Mouse (Mus musculus): ENCODE measurements around the gene Phpt1. TPM values are rescaled to one million over a fixed set of nuclear protein-coding genes. Genes with fewer than 3 reads are reported as not detected.
A peak's percentile ranks its signal among the peaks of the same experiment; 100 is the strongest.

The Phpt1 gene
- polyA plus RNA-seq, 2 experiments from 2014 or later, result 53.9 to 66.8 TPM

DNA sequence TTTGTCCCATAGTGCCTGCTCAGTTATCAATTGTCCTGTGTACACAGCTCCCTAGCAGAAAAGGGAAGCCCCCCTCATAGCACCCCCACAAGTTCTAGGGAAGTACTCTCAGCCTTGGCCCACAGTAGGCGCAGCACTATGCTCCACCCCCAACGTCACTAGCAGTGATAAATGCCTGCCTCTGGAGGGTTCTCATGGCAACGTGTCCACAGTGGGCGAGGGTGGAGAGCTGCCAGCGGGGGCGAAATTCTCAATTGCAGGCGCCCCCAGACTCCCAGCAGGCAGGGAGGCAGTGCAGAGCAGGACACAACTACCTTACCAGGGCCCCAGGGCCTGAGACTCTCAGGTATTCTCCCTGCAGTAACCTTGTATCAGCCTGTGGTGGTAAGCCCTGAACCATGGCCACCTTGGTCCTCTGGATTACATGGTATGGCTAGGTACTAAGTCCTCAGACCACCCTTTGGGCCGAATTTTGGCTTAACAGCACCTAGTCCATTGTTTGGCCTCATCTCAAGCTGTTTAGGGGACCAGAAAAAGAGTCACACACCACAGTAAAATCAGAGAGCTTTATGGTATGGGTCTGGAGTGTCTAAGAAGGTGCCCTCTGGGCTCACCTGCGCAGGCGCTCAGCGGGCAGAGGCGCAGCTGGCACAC lies 7.6 kb upstream of the Phpt1 start:
- no peak for ATAC-seq

DNA sequence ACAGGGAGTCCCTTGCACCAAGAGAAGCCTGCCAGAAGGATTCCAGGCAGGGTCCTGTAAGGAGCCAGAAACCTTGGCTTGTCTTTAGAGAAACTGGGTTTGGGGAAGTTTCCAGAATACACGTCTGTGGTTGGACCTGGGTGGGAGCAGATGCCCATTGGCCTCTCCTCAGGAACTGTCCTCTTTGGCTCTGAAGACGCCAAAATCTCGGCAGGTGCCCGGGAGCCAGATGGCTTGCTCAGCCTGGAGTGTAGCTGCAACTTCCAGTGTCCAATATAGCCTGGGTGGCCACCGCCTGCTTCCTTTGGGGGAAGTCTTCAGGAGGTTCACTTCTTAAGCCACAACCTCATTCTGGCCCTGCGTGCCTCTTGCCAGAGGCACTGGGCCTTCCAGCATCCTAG lies 6.9 kb upstream of the Phpt1 start:
- ATAC-seq, result no peak

DNA sequence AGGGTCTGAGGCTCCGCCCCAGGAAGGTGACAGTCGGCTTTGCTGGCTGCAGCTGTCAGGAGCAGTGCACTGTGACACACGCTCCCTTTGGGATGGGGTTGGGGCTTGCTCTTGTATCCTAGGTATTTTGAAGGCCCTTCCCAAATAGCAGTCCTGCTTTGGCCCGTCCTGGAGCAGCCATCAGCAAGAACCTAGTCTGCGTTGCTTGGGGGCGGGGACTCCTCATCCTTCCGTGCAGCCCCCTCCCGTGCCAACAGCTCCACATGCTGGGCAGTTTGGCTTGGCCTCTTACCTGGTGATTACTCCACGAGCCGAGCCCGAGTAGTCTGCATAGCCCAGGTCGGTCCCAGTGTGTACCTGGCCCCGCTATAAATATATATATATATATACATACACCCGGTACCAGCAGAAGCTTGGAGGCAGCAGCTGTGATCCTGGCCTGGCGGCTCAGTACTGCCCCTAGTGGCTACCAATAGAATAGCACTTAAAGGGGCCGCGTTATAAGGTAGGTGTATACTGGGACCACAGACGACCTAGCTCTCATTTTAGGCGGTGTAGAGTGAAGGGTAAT lies 6.4 kb upstream of the Phpt1 start, which contains the start of gene Ajm1:
Ajm1 (minus strand) TSS at position 464 of the 571 bp plus-strand sequence.
- peak; percentile 82 for ATAC-seq

DNA sequence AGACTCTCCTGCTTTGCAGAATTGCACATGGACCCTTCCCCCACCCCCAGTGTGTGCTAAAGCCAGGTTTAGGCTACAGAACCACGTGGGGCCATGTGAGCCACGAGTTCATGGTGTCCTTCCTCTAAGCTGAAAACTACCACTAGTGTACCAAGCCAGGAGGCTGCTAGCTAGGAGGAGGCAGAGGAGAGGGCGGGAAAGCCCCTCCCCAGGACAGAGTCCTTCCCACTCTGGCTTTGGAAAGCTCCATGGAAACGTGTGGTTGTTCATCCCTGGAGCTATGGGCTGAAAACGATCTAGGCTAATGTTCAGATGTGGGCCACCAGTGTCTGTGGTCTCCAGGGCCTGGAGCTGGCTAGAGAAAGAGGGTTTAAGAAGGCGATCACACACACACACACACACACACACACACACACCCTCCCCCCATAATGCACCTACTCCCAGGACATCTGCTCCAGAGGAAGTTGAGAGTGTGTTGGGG lies 5.6 kb upstream of the Phpt1 start:
- ATAC-seq, result no peak

DNA sequence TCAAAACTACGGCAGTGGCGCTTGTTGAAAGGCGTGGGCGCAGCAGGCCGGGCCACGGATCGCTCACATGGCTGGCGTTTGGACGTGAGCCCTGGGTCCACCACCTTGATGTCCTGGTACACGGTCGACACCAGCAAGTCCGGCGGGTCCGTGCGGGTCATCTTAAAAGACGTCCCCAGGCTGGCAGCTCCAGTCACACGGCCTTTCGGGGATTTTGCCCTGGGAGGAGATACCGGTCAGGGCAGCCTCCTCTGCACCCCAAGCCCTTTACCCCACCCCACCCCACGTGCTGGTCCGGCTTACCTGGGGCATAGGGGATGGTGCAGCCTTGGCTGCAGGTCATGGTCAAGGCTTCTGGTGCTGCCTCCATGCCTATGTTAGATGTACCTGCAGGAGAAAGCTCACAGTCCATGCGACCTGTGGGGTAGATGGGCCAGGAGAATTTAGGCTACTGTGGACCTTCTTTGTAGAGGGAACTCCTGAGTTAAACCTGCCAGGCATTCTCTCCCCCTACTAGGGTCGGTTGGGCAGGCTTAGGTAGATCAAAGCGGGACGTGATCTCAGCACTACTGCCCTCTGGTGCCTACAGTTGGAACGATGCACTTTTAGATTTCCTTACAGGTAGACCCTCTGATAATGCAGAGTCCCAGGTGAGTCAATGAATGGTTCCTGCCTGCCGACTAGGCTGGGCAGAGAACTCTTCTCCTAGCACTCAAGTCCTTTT lies 4.9 kb upstream of the Phpt1 start:
- ATAC-seq, result peak; percentile 58

DNA sequence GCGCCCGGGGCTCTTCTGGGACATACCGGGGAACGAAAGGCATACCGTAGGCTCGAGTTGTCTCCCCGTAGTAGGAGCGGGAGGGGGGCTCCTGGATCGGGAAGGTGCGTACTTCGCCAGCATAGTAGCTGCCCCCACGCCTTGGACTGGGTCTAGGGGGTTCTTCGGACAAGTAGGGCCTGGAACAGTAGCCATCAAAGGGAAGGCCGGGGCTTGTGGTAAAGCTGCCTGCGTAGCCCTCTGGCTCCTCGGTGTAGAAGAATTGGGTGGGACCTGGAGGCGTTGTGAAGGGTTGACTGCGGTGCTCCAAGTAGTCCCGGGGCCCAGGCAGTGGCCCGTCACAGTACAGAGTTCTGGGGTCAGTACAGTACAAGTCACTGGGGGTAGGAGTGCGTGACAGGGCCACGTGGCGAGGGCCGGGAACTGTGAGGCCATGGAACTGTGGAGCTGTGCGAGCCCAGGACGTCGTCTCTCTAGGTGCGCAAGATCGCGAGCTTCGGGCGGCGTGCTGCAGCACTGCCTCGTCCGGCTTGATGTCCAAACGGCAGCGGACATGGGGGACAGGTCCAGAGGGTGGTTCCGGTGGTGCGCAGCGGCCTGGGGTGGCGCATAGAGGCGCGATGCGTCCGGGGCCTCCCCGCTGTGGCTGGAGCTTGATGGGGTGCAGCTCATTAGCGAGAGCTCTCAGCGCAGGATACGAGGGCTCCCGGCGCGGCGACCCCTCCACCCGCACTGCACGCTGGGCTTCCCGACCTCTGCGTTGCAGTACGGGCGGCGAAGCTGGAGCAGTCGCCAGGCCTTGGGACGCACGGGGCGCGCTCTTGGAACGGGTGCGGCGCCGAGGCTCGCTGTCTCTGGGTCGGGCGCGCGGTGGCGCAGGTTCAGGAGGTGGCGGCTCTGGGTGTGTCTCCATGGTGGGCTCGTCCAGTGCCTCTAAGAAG lies 4.0 kb upstream of the Phpt1 start:
- ATAC-seq, result no peak

DNA sequence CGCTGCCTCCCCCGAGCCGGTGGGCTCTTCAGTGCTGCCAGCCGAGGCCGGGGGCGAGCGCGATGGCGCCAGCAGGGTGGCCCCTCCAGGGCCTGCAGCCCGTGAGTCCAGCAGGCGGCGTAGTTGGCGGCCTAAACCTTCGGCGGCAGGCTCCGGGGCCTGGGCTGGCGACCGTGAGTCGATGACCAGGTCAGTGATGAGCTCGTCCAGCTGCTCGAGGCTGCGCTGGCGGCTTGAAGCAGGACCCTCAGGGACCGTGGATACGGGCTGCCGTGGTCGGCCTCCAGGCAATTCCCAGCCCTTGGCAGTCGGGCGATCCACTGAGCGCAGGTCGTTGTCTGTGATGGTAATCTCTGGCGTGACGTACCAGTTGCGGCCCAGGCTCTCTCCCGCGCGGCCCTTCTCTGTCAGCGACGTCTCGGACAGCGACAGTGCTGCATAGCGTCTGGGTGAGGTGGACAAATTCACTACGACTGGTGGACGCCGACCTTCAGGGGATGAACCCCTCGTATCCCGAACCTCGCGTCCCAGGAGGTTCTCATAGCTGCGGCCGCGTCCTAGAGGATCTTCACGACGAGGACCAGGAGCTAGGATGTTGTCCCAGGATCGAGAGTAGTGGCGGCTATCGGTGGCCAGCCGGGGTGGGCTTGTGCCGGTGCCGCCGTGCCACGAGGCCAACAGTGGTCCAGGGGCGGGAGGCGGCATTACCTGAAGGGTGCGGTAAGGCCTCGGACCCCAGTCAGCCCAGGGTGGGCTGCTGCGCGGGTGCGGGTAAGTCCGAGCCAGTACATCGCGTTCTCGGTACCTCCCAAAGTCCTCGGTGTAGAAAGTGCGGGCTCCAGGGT lies 3.1 kb upstream of the Phpt1 start:
- ATAC-seq, result no peak

DNA sequence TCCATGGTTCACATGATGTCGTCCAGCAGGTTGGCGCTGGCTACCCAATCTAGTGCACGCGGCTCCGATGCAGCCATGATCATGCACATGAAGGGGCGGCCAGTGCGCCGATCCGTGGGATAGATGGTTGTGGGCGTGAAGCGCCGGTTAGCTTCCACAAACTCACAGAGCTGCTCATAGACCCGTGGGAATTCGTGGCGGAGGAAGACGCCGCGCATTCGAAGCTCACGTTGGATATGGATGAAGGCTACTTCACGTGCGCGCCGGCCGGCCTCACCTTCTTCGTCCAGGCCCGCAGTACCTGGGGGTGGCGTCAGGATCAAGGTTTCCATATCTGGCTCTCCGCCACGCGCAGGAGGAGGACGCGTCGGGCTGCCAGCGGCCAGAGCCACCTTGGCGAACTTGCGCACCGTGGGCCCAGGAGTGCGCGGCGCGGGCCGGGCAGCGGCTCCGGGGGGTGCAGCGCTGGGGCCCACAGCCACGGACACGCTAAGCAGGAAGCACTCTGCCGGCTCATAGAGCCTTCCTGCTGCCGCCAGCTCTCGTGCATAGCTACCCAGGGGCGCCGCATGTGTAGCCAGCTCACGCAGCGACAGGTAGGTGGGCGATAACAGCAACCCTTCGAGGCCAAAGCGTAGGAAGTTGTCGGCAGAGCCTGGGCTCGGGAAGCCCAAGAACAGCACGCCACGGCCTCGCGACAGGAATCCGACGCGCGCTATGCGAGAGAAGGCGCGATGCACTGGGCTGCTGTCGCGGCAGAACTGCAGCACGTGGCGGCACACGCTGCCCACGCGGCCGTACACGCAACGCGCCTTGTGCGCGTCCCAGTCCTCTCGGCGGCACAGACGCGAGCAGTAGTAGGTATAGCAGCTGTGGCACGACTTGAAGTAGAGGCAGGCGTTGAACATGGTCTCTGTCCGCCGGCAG lies 2.2 kb upstream of the Phpt1 start:
- no peak for ATAC-seq

DNA sequence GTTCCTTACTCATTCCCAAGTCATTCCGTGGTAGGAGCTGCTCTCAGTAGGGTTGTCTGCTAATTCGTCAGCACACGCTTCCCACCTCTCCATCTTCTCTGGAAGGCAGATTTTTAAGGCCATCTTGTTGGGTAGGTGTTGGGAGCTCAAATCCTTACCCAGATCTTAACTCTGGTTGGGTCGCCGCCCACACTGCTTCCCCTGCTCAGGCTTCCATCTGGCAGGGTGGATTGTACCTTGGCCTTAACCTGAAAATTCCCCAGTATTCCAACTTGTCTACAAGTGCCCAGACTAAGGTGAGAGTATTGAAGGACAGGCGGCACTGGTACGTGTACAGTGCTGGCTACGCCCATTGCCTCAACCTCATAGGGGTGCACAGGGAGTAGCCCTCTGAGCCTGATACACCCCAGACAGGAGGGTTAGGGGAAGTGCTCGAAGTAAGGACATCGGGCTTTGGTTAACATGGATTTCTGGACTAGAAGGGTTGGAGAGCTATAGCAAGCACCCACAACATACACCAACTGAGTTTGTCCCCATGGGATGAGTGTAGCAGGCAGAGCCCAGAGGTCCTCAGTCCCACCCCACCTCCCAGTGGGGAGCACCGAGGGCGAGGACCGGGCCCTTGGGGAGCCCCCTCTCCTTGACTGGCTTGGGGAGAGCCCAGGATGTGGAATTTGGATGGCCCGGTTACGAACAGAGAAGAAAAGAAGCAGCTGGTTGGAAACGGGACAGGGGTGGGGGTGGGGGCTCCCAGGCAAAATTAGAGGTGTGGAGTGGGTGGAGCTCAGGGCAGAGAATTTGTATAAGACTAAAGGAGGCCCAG lies 1.2 kb upstream of the Phpt1 start:
- ATAC-seq, result no peak

DNA sequence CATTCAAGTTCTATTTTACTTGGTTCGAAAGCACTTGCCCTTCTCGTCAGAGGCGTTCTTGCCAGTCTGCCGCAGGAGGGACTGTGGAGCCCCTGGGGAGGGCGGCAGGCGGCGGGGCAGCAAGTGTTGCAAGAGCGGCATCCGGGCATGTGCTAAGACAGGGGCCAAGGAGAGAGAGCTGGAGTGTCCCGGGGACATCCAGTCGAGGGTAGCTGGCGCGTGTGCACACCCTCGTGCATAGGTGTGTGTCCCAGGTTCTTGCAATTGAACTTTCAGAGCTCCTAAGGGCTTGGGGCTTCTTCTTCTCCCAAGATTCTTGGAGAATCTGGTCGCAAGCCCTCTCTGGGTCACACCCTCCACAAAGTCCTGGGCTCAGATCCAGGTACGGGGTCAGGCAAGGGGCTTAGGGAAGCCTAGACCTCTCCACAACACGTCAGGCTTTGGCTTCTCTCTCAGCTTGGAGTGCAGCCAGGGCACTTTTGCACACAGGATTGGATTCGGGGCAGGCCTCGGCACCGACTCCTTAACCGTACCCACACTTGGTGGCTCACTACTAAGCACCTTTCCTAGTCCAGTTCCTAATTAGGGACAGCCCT lies 506 bp upstream of the Phpt1 start:
- no peak for ATAC-seq

DNA sequence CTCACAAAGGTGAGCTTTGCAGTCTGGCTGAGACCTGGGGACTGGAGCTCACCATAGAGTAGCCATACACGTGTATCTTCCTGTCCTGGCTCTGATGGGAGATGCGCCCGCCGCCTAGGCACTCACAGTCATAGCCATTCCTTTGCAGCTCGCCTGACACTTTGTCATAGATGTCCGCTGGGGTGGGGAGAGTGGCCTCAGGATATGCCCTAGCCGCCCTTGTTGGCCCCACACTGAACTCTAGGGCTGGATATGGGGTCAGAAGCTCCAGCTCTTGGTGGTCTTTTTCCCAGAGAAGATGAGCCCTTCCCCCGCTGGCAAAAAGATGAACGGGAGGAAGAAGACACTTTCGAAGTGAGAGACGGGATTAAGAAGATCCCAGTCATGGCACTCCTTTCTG lies 888 bp downstream of the Phpt1 start:
- no peak for ATAC-seq

DNA sequence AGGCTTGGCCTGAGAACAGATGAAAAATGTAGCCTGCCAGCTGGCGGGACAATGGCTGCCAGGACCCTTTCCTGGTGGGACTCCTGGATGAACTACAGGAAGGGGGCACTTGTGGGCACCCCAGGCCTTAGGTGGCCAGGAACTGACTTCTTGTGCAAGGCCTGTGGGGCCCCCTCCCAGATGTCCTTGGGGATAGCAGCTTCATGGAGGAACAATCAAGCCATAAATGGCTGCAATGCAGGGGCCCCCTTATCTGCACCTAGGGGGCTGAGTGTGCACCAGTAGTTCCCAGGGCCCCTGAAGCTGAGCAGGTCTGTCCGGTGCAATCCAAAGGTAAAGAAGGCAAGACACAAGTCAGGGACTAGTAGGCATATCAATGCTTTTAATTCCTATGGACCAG lies 2.0 kb downstream of the Phpt1 start:
- no peak for ATAC-seq

DNA sequence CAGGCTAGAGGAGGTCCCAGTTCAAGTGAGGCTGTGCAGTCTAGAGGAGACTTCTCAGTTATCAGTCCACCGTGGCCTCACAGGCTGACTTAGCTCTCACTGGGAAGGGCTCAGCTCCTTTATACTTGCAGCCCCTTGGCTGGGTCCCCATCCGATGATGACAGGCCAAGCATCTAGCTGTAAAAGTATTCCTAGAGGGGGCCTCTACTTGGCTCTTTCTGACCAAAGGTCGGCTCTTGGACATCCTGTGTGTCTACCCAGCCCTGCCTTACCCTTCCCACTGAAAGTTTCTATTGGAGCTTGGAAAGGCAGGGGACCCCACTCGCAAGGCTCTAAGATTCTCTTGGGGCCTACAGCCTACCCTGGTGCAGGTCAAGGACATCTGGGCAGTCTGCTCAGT lies 3.8 kb downstream of the Phpt1 start:
- ATAC-seq, result no peak

DNA sequence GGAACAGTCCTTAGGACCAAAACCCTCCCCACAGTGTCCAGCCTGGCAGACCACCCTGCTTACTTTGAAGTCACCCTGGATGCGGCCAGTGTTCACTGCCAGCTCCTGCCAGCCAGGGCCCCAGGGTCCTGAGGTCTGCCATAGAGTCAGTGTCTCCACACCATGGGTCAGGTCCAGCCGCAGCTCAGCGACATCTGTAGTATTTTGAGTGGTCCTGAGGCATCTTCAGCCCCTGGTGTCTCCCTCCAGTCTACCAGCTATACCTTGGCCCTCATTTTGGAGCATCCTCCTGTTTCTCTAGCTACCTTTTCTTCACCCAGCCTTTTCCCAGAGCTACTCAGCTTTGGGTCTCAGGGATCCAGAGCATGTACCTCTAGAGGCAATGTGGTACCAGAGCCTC lies 5.7 kb downstream of the Phpt1 start:
- ATAC-seq, result no peak

DNA sequence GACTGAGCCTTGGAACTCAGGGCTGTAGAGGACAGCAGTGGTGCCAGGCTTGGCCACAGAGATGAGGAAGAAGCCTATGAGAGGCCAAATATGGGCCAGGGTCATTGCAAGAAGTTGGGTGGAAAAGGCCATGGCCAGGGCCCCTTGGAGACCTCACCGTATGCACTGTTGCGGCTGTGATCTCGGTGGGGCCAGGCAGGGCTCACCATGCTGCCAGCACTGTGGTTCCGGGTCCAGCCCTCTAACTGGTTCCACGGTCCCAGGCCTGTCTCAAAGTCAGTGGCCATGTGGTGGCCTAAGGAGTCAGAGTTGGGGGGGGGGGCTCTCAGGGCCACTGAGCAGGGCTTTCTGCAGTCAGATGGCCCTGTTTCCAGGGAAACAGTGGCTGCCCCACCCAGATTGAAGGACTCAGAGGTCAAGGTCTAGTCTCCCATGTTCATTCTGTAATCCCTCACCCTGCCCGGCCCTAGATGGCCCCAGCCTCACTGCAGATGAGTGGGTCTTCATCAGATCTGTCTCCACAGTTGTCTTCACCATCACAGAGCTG lies 6.5 kb downstream of the Phpt1 start:
- no peak for ATAC-seq

DNA sequence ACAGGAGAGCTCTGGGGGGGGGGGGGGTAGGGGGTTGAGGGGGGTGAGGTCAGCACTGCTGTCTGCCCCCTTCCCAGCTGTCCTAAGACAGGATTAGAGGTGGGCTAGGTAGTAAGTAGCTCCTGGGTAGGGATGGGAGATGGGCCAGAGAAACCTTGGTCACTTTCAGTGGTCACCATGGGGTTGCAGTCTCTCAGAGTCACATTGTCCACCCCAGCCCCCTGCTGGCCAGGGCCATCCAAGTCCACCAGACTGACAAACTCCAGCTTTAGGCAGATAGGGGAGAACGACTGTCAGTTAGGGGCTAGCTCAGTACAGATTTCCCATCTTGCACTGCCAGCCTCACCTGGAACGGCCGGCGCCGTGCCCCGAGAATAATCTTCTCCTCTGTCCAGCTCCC lies 8.5 kb downstream of the Phpt1 start:
- ATAC-seq, result no peak

DNA sequence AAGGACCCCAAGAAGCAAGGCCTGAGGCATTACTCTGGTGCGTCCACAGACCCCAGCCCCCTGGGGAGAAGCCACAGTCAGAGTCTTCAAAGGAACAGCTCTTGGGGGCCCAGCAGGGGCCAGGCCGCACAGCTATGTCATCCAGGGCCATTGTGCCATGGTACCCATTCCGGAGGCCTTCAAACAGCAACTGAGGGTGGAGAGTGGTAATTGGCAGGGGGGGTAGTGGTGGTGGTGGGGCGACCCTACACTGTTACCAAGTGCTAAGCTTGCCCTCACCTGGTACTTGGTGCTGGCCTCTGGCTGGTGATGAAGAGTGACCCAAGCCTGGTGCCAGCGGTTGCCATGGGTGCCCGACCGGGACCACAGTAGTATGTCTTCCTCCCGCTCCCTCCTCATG lies 9.3 kb downstream of the Phpt1 start:
- ATAC-seq, result no peak

DNA sequence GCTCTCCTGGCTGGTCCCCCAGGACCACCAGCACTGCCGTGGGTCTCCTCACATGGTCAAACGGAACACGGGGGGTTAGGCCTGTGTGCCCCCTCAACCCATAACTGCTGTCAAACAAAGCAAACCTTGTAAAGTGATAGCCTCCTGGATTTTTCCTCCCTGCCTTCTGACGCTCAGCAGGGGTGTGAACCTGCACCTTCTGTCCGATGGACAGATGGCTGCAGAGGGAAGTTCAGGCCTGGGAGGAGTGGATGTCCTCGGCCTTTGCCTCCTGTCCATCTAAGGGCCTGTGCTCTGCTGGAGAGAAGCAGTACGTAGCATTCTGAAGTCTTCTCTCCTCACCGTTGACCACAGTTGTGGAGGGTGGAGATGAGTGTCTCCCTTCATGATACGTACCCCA lies 13.1 kb downstream of the Phpt1 start:
- no peak for ATAC-seq

DNA sequence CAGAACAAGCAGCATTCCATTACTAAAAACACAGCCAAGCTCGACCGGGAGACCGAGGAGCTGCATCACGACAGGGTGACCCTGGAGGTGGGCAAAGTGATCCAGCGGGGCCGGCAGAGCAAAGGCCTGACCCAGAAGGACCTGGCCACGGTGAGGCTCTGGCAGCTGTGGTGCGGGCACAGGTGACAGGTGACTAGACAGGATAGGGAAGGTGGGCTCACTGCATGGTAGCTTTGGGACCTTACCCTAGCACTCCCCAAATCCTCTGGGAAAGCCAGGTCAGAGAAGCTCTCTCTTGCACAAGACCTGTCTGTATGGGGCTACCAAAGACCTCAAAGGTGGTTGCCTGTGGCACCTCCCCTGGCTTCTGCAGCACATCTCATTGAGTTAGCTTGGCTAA lies 14.5 kb downstream of the Phpt1 start:
- ATAC-seq, result no peak

Measured in CD4-positive, CD25-positive, alpha-beta regulatory T cell, adult 4 months (primary cell).